Mouse (Mus musculus): Measurements from ENCODE around the gene Avil.

DNA sequence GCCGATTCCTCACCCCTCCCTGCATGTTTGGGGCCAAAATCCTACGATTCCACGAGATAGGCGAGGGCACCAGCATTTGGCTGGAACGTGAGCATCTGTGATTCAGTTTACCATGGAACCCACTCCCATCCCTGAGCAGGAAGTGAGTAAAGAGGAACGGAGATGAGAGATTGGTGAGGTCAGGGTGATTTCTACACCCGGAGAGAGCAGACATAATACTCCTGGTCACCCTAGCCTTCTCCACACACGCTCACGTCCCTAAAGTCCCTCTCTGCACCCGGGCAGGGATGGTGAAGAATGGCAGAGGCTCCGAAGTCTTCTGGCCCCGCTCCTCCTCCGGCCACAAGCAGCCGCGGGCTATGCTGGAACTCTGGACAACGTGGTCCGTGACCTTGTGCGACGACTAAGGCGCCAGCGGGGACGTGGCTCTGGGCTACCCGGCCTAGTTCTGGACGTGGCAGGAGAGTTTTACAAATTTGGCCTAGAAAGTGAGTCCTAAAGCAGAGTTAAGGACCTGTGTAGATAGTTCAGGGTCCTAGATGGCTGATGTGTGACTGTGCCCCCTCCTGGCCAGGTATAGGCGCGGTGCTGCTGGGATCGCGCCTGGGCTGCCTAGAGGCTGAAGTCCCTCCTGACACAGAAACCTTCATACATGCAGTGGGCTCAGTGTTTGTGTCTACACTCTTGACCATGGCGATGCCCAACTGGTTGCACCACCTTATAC is 49.0 kb downstream of the Avil start:
- TF ChIP-seq CTCF (IDR thresholded peaks at IDR 0.05; ENCODE audit: extremely low read depth, insufficient read length, insufficient replicate concordance, low read depth, low read length) (peak; percentile 49; the same call in 1 of the 2 replicates), POLR2A (IDR thresholded peaks at IDR 0.05; ENCODE audit: low read depth, low read length) (no peak)

Data from small intestine, adult 2 months (tissue).